Comparison of ENCODE assay signal across 8 mouse cellular contexts in the genomic region with DNA sequence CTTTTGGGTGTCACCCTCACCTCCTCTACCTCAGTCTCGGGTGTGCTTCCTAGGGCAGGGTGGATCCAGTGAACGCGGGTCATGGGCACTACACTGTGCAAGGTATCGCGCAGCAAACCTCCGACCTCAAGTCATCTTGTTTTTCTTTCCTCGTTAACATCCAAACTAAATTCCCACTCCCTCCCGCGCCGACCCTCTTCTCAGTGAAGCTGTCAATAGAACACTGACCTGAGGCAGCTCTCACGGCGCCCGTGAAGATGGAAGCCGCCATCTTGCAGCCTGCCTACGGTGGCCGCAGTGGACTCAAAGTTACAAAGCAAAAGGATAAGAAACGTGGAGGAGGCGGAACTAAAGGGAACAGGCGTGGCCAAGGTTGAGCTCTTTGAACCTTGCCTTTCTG. TPM values are rescaled to one million over a fixed set of nuclear protein-coding genes. Genes with fewer than 3 reads are reported as not detected.
A peak's percentile ranks its signal among the peaks of the same experiment; 100 is the strongest.
DNase-seq lines count a peak whose midpoint lies in the region; ATAC-seq and TF ChIP-seq lines count a peak whose summit lies in the region.

No protein-coding gene starts in this region.

- no peaks in the 10 kb centered on the region; a peak in 1 of 4 replicates for H3K27me3 ChIP-seq in MEL (ENCODE audit: control insufficient read depth in 1 of 2, insufficient read depth in 2 of 2, low read length in 2 of 2)
- H3K27me3 ChIP-seq in cerebellum, adult 2 months (ENCODE audit: control insufficient read depth, insufficient read depth, low read length) = no peaks in the 10 kb centered on the region
- H3K27me3 ChIP-seq in forebrain, postnatal 0 days (ENCODE audit: insufficient read depth, low read length) = no peaks in the 10 kb centered on the region
- H3K27me3 ChIP-seq in lung, embryonic 16.5 days (ENCODE audit: control insufficient read depth, insufficient read depth, low read depth, low read length) = no peaks in the 10 kb centered on the region

- TF ChIP-seq POLR2A in MEL (IDR thresholded peaks at IDR 0.05; ENCODE audit: control insufficient read depth in 1 of 2, insufficient read depth in 1 of 2, low read depth in 1 of 2, low read length in 2 of 2, poor library complexity in 1 of 2) = peak; percentile 92 to 94
- TF ChIP-seq POLR2A in cerebellum, adult 2 months (IDR thresholded peaks at IDR 0.05; ENCODE audit: borderline replicate concordance, insufficient read depth, low read length) = peak; percentile 79; the same call in 1 of the 2 replicates

- peak; percentile 95 for ATAC-seq in forebrain, postnatal 0 days
- ATAC-seq in lung, embryonic 16.5 days (ENCODE audit: low read depth) = peak; percentile 96

- TF ChIP-seq CTCF in MEL (IDR thresholded peaks at IDR 0.05 in 2 of 3, conservative IDR thresholded peaks at IDR 0.05 in 1 of 3; ENCODE audit: control insufficient read depth in 1 of 3, insufficient read depth in 1 of 3, low read depth in 2 of 3, low read length in 3 of 3, poor library complexity in 1 of 3, severe bottlenecking in 1 of 3) = no peak
- no peak for TF ChIP-seq CTCF in cerebellum, adult 2 months (IDR thresholded peaks at IDR 0.05; ENCODE audit: borderline replicate concordance, insufficient read depth, low read depth, low read length)
- TF ChIP-seq CTCF in forebrain, postnatal 0 days (IDR thresholded peaks at IDR 0.05; ENCODE audit: low read depth) = no peak

- peak overlapping the region; percentile 70 for H3K9ac ChIP-seq in MEL (ENCODE audit: control insufficient read depth, low read depth, low read length, poor library complexity, severe bottlenecking)
- H3K9ac ChIP-seq in forebrain, postnatal 0 days = peak overlapping the region; percentile 65
- peak overlapping the region; percentile 75 for H3K9ac ChIP-seq in lung, embryonic 16.5 days (ENCODE audit: low read length)

- H3K4me3 ChIP-seq in MEL (ENCODE audit: control insufficient read depth in 1 of 2, insufficient read depth in 1 of 2, low read depth in 2 of 2, low read length in 2 of 2) = peak overlapping the region; percentile 73 to 87
- H3K4me3 ChIP-seq in cerebellum, adult 2 months (replicated peaks; ENCODE audit: insufficient read depth, low read depth, low read length) = peak overlapping the region; percentile 99
- H3K4me3 ChIP-seq in forebrain, postnatal 0 days (ENCODE audit: low read depth, low read length) = peak overlapping the region; percentile 79
- peak overlapping the region; percentile 78 for H3K4me3 ChIP-seq in lung, embryonic 16.5 days (ENCODE audit: low read length)

- peak overlapping the region; percentile 71 for H3K4me2 ChIP-seq in forebrain, postnatal 0 days (ENCODE audit: low read depth)
- H3K4me2 ChIP-seq in lung, embryonic 16.5 days (ENCODE audit: low read depth, low read length) = peak overlapping the region; percentile 89

- H3K27ac ChIP-seq in MEL (ENCODE audit: control insufficient read depth, low read depth, low read length) = peak overlapping the region; percentile 55
- H3K27ac ChIP-seq in cerebellum, adult 2 months (ENCODE audit: insufficient read depth, low read length) = peak overlapping the region; percentile 54; the same call in 1 of the 2 replicates
- H3K27ac ChIP-seq in forebrain, postnatal 0 days (ENCODE audit: low read depth, low read length) = peak overlapping the region; percentile 66; the same call in 1 of the 2 replicates
- H3K27ac ChIP-seq in lung, embryonic 16.5 days (ENCODE audit: low read length) = peak overlapping the region; percentile 24; the same call in 1 of the 2 replicates

- no peak for TF ChIP-seq RAD21 in MEL (IDR thresholded peaks at IDR 0.05; ENCODE audit: low read depth, low read length)

- peaks cover 13% of the 10 kb centered on the region for H3K79me2 ChIP-seq in MEL (ENCODE audit: control insufficient read depth, insufficient read depth, low read length, poor library complexity)

- under 1% methylated on average over 19 of the region's 19 CpGs for WGBS in cerebellum, adult 2 months
- under 1% methylated on average over 19 of the region's 19 CpGs for WGBS in forebrain, postnatal 0 days
- WGBS in lung, embryonic 16.5 days = 0% methylated on average over 19 of the region's 19 CpGs

- H3K9me3 ChIP-seq in MEL (replicated peaks; ENCODE audit: insufficient read depth, low read length) = no peaks in the 10 kb centered on the region
- H3K9me3 ChIP-seq in forebrain, postnatal 0 days (ENCODE audit: low read length) = no peaks in the 10 kb centered on the region
- H3K9me3 ChIP-seq in lung, embryonic 16.5 days (ENCODE audit: control insufficient read depth, low read length) = no peaks in the 10 kb centered on the region

- peak; percentile 96 for DNase-seq in MEL (ENCODE audit: low read depth, low spot score)
- DNase-seq in cerebellum, adult 2 months = peak; percentile 88 to 91
- peak; percentile 89 for DNase-seq in forebrain, postnatal 0 days
- DNase-seq in heart, postnatal 4 days = peak; percentile 89
- peak; percentile 91 for DNase-seq in layer of hippocampus, adult 9-10 months (ENCODE audit: low spot score)
- peak; percentile 74 for DNase-seq in ovary, postnatal 10 days (ENCODE audit: low spot score)
- DNase-seq in thymus, postnatal 10 days (ENCODE audit: low spot score in 2 of 2) = peak; percentile 77 to 78

- H3K4me1 ChIP-seq in MEL (ENCODE audit: control insufficient read depth in 1 of 2, insufficient read depth in 2 of 2, low read length in 2 of 2) = peaks cover 0 to 10% of the 10 kb centered on the region in 2 experiments; a peak in 3 of 4 replicates
- peaks cover 4% of the 10 kb centered on the region; the same call in 1 of the 2 replicates for H3K4me1 ChIP-seq in cerebellum, adult 2 months (ENCODE audit: control insufficient read depth, insufficient read depth, low read length)
- no peaks in the 10 kb centered on the region; the same call in 1 of the 2 replicates for H3K4me1 ChIP-seq in forebrain, postnatal 0 days (ENCODE audit: insufficient read depth)
- peaks cover 2% of the 10 kb centered on the region for H3K4me1 ChIP-seq in lung, embryonic 16.5 days (replicated peaks; ENCODE audit: control insufficient read depth, insufficient read depth, low read length)

- peaks cover 0 to 13% of the 10 kb centered on the region in 2 experiments; a peak in 2 of 4 replicates for H3K36me3 ChIP-seq in MEL (ENCODE audit: control insufficient read depth in 1 of 2, insufficient read depth in 2 of 2, low read length in 2 of 2)
- 0 out of 2 replicates have a peak, but pooled peaks cover 2% of the 10 kb centered on the region for H3K36me3 ChIP-seq in forebrain, postnatal 0 days (ENCODE audit: insufficient read depth)
- H3K36me3 ChIP-seq in lung, embryonic 16.5 days (ENCODE audit: control insufficient read depth, insufficient read depth, low read length) = peaks cover 2% of the 10 kb centered on the region; the same call in 1 of the 2 replicates

- TF ChIP-seq EP300 in MEL (IDR thresholded peaks at IDR 0.05; ENCODE audit: low read depth in 1 of 2, low read length in 2 of 2) = 0 out of 4 replicates have a peak, but pooled peaks of 1 of the 2 experiments have one; percentile 43

TF ChIP-seq in MEL, 35 proteins besides CTCF, POLR2A, EP300 and RAD21 (continues in another document):
- TF ChIP-seq MYB (IDR thresholded peaks at IDR 0.05; ENCODE audit: low read depth, low read length) (no peak), NELFE (IDR thresholded peaks at IDR 0.05; ENCODE audit: low read depth, low read length) (peak; percentile 93), ZMIZ1 (IDR thresholded peaks at IDR 0.05; ENCODE audit: low read depth, low read length) (peak; percentile 88; the same call in 1 of the 2 replicates), USF1 (IDR thresholded peaks at IDR 0.05; ENCODE audit: low read depth, low read length) (0 out of 2 replicates have a peak, but pooled peaks have one; percentile 19), NRF1 (IDR thresholded peaks at IDR 0.05; ENCODE audit: insufficient read depth, low read depth, low read length, poor library complexity, severe bottlenecking) (0 out of 2 replicates have a peak, but pooled peaks have one; percentile 7), ELF1 (IDR thresholded peaks at IDR 0.05; ENCODE audit: low read depth, low read length) (peak; percentile 84), HCFC1 (IDR thresholded peaks at IDR 0.05; ENCODE audit: low read depth, low read length) (peak; percentile 92), MYC (IDR thresholded peaks at IDR 0.05; ENCODE audit: low read depth, low read length) (peak; percentile 88), POLR2AphosphoS5 (IDR thresholded peaks at IDR 0.05; ENCODE audit: borderline replicate concordance, low read depth, low read length) (no peak), UBTF (IDR thresholded peaks at IDR 0.05; ENCODE audit: borderline replicate concordance, insufficient read depth, low read depth, low read length) (no peak), GABPA (IDR thresholded peaks at IDR 0.05; ENCODE audit: low read depth, low read length) (no peak), CHD2 (IDR thresholded peaks at IDR 0.05; ENCODE audit: low read length) (no peak), TBP (IDR thresholded peaks at IDR 0.05; ENCODE audit: low read depth, low read length) (peak; percentile 77), POLR2AphosphoS2 (IDR thresholded peaks at IDR 0.05; ENCODE audit: low read length) (peak; percentile 87), MAZ (IDR thresholded peaks at IDR 0.05; ENCODE audit: low read depth, low read length) (no peak), ZC3H11A (IDR thresholded peaks at IDR 0.05; ENCODE audit: low read depth, low read length) (no peak), ZNF384 (IDR thresholded peaks at IDR 0.05; ENCODE audit: low read depth, low read length) (no peak)

RNA-seq across cellular contexts. Expression of a gene that starts 3.3 kb away (rescaled TPM):
- total RNA-seq in MEL (2012; rRNA removed) = 26.0 and 28.3 TPM in 2 replicates
- 10 to 100 TPM in 1 of 2 experiments, not detected in 1; 34.8 TPM for polyA plus RNA-seq in MEL (2012; ENCODE audit: insufficient read depth in 1 of 2, insufficient read length in 2 of 2, low read depth in 1 of 2, low replicate concordance in 2 of 2, missing spikeins in 1 of 2)
- polyA plus RNA-seq in cerebellum, adult 2 months (2012; rRNA removed) = 21.7 and 22.1 TPM in 2 replicates
- total RNA-seq in forebrain, postnatal 0 days (2014; rRNA removed) = 8.3 and 9.4 TPM in 2 replicates
- 55.7 and 59.8 TPM in 2 replicates for polyA plus RNA-seq in forebrain, postnatal 0 days (2015; fragmentation: Nextera tagmentation; extraction: Ambion mirVana)
- 10 to 100 TPM; 43.7 to 50.6 TPM for total RNA-seq in heart, postnatal 4 days (2021)
- polyA plus RNA-seq in lung, embryonic 16.5 days (2015; fragmentation: Nextera tagmentation; extraction: Ambion mirVana) = 54.2 and 59.4 TPM in 2 replicates

RNA-seq across cellular contexts. Expression of a gene that starts 7.6 kb away (rescaled TPM):
- total RNA-seq in MEL (2012; rRNA removed) = 133 and 137 TPM in 2 replicates
- polyA plus RNA-seq in MEL (2012; ENCODE audit: insufficient read depth in 1 of 2, insufficient read length in 2 of 2, low read depth in 1 of 2, low replicate concordance in 2 of 2, missing spikeins in 1 of 2) = 100 to 1,000 TPM; 158 to 702 TPM
- polyA plus RNA-seq in cerebellum, adult 2 months (2012; rRNA removed) = 110 and 115 TPM in 2 replicates
- total RNA-seq in forebrain, postnatal 0 days (2014; rRNA removed) = 120 TPM in 2 replicates
- polyA plus RNA-seq in forebrain, postnatal 0 days (2015; fragmentation: Nextera tagmentation; extraction: Ambion mirVana) = 136 and 142 TPM in 2 replicates
- total RNA-seq in heart, postnatal 4 days (2021) = 100 to 1,000 TPM; 474 to 477 TPM
- polyA plus RNA-seq in lung, embryonic 16.5 days (2015; fragmentation: Nextera tagmentation; extraction: Ambion mirVana) = 170 and 173 TPM in 2 replicates

Comparison
In these comparisons a context has a peak if more than half of its experiments do, and no peak if none do; other contexts are left out.
1. Peak in every context shown above with its lines: DNase-seq, ATAC-seq, H3K4me3 ChIP-seq and H3K27ac ChIP-seq.